Comparison of ENCODE assay signal across 25 mouse cellular contexts in the genomic region with DNA sequence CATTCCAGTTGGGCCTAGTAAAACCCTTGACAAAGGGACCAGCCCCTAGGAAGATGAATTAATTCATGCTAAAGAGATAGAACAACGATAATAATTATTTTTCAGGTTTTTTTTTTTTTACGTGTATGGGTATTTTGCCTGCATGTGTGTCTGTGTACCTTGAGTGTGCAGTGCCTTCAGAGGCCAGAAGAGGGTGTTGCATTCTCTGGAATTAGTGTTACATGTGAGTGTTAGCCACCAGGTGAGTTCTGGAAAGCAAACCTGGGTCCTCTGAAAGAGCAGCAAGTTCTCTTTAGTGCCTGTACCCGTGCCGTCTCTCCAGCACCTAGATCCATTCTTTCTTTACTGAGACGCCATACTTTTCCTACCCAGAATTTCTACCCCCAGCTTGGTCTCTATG.
"Had no signal": no experiment of that assay in that cellular context is flagged by ENCODE, and none has a peak within 500 bp of the region (broad histone marks: within the 10 kb centered on the region; RNA-seq: fewer than 3 reads in every experiment).

No protein-coding gene starts in this region.

- H3K4me3 ChIP-seq: limb, embryonic 10.5 days; limb, embryonic 12.5 days; limb, embryonic 13.5 days; limb, embryonic 15.5 days; liver, embryonic 12.5 days; liver, embryonic 13.5 days; liver, embryonic 15.5 days; lung, embryonic 15.5 days; megakaryocyte, embryonic 14.5 days; midbrain, embryonic 10.5 days; midbrain, embryonic 12.5 days; midbrain, embryonic 13.5 days; midbrain, embryonic 15.5 days; myocyte; neural tube, embryonic 12.5 days had no signal

- H3K4me1 ChIP-seq: limb, embryonic 12.5 days; limb, embryonic 15.5 days; liver, embryonic 12.5 days; liver, embryonic 13.5 days; liver, embryonic 15.5 days; megakaryocyte, embryonic 14.5 days; midbrain, embryonic 10.5 days; midbrain, embryonic 12.5 days; midbrain, embryonic 13.5 days; midbrain, embryonic 15.5 days; neural tube, embryonic 12.5 days had no signal

- H3K9me3 ChIP-seq: limb, embryonic 10.5 days; limb, embryonic 13.5 days; limb, embryonic 15.5 days; liver, embryonic 12.5 days; liver, embryonic 13.5 days; liver, embryonic 15.5 days; lung, embryonic 15.5 days; midbrain, embryonic 13.5 days; midbrain, embryonic 15.5 days; neural tube, embryonic 12.5 days had no signal

- H3K36me3 ChIP-seq: limb, embryonic 10.5 days; limb, embryonic 12.5 days; limb, embryonic 13.5 days; limb, embryonic 15.5 days; liver, embryonic 12.5 days; liver, embryonic 13.5 days; liver, embryonic 15.5 days; lung, embryonic 15.5 days; midbrain, embryonic 10.5 days; midbrain, embryonic 12.5 days; midbrain, embryonic 13.5 days; midbrain, embryonic 15.5 days; neural tube, embryonic 12.5 days had no signal

- DNase-seq: left cerebral cortex, postnatal 4 days; liver; liver, embryonic 13.5 days; liver, postnatal 0 days; lung, adult 18-20 months; lung, adult 2 months; lung, embryonic 14.5 days; lung, postnatal 10 days; lung, postnatal 14 days; lung, postnatal 4 days; midbrain, embryonic 14.5 days had no signal

- H3K27me3 ChIP-seq: limb, embryonic 12.5 days; limb, embryonic 13.5 days; limb, embryonic 15.5 days; liver, embryonic 12.5 days; liver, embryonic 13.5 days; liver, embryonic 15.5 days; lung, embryonic 15.5 days; midbrain, embryonic 12.5 days; midbrain, embryonic 13.5 days; midbrain, embryonic 15.5 days; neural tube, embryonic 12.5 days had no signal
